Mouse (Mus musculus) layer of hippocampus, adult 6 months (tissue): ENCODE data around the gene Ergic1. TPM values are rescaled to one million over a fixed set of nuclear protein-coding genes. Genes with fewer than 3 reads are reported as not detected.

Source experiments
- long read RNA-seq, 2 experiments: library from polyadenylated mRNA; unstranded; transcript quantifications; one replicate each; pipeline ENCODE4 v2.0.0; 2019 to 2020
- microRNA-seq: library from miRNA; unstranded; fragments of <30 nt; microRNA quantifications from one replicate; pipeline ENCODE4 v1.2.0, GENCODE M21; 2020
- polyA plus RNA-seq: library from polyadenylated mRNA; unstranded; fragments of <200 nt; fragmentation: Nextera tagmentation; gene quantifications from 2 replicates; pipeline ENCODE4 v1.2.3, GENCODE M21; 2021

Ergic1 gene
- polyA plus RNA-seq = 93.1 and 109 TPM in 2 replicates
- long read RNA-seq, experiment 1, transcript Ergic1-206 (10 exons, 2,754 nt) = major isoform, 26 of 36 reads
- long read RNA-seq, experiment 1, partial matches to known transcripts = 3 of 36 reads
- long read RNA-seq, experiment 1, other reads (novel, unspliced or antisense) = 7 of 36 reads
- long read RNA-seq, experiment 2, transcript Ergic1-206 (10 exons, 2,754 nt) = major isoform, 81 of 97 reads
- long read RNA-seq, experiment 2, partial matches to known transcripts = 4 of 97 reads
- long read RNA-seq, experiment 2, other reads (novel, unspliced or antisense) = 12 of 97 reads

GRCm38 (mm10) chr17:26561290-26561640, at the start of gene Ergic1:
Gene Ergic1, plus strand, starts transcription at chr17:26561489.

DNA sequence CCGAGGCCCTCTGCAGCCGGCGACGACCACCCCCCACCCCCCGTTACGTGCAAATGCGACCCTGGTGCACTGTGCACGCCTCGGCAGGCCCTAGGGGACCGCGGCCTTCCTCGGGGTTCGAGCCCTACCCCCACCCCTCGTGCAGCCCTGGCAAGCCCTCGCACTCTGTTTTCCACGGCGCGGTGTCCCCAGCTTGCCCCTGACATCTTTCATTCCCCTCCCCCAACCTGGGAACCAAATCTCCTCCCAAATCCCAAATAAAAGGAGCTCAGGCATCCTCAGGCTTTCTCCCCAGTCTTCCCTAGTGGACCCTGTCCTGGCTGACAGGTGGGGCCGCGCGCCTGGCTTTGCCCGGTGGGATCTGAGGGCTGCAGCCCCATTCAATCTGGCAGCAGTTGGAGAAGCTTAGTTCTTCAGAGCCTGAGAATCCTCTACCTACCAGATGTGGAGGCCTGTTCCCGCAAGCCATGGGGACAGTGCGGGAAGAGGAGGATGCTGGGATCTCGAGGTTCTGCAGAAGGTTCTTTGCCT, 427 bp downstream of the Ergic1 start, which contains the start of gene Dusp1:
Gene Dusp1, minus strand, starts transcription at position 478 of the 531 bp plus-strand sequence.

GRCm38 (mm10) chr17:26662978-26663683, 101.8 kb downstream of the Ergic1 start, which contains the start of gene Atp6v0e:
Gene Atp6v0e, plus strand, starts transcription at chr17:26663231.

Small RNA genes lying within 50 kb of the gene (microRNA-seq; reads per million reads assigned to microRNA genes)
- not detected for gene Gm22420

Other genes starting within 250 kb of the Ergic1 start
- gene Neurl1b, start 146.7 kb upstream of the Ergic1 start, polyA plus RNA-seq = 3.6 and 4.4 TPM in 2 replicates
- gene Dusp1, start 639 bp downstream of the Ergic1 start, polyA plus RNA-seq = 34.6 and 42.2 TPM in 2 replicates
- 147 and 219 TPM in 2 replicates for gene Atp6v0e, start 101.7 kb downstream of the Ergic1 start, polyA plus RNA-seq
- 10.3 and 14.4 TPM in 2 replicates for gene Crebrf, start 154.2 kb downstream of the Ergic1 start, polyA plus RNA-seq
- 26.5 and 28.1 TPM in 2 replicates for gene Bnip1, start 219.6 kb downstream of the Ergic1 start, polyA plus RNA-seq